Mouse (Mus musculus): ENCODE results near the gene Gm8453. TPM values are rescaled to one million over a fixed set of nuclear protein-coding genes. Genes with fewer than 3 reads are reported as not detected.
"Not testable (repeated sequence)": the region's sequence is repeated elsewhere in the genome, so short reads cannot be mapped to it uniquely, and the experiment has no call there.

The Gm8453 gene
- not detected for polyA plus RNA-seq (2017; shearing (Covaris generic))

DNA sequence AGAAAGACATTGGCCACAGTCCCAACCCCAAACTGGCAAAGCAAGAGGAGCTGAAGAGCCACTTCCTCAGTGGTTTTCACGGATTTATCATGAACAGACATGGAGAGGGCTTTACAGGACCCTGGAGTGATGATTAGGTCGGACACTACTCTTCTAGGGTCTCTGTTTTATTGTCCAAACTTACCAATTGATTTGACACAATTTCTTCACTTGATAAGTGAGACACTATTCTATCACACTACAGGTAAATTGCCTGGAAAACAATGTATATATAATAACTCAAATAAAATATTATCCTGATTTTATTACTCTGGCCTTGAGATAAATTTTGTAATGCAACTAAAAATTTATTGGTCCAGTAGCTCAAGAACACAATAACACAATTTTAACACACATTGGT is at the start of gene Gm8453:
Gene Gm8453, minus strand, starts transcription at position 101 of the 400 bp plus-strand sequence.
- ATAC-seq, result not testable (repeated sequence)

DNA sequence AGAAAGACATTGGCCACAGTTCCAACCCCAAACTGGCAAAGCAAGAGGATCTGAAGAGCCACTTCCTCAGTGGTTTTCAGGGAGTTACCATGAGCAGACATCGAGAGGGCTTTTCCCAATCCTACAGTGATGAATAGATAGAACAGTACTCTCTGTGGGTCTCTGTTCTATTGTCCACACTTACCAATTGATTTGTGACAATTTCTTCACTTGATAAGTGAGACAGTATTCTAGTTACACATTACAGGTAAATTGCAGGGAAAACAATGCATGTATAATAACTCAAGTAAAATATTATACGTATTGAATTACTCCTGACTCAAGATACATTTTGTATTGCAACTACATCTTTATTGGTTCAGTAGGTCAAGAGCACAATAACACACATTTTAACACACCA is 28.1 kb downstream of the Gm8453 start, which contains the start of gene Gm8653:
Gene Gm8653, minus strand, starts transcription at position 101 of the 400 bp plus-strand sequence.
- not testable (repeated sequence) for ATAC-seq

DNA sequence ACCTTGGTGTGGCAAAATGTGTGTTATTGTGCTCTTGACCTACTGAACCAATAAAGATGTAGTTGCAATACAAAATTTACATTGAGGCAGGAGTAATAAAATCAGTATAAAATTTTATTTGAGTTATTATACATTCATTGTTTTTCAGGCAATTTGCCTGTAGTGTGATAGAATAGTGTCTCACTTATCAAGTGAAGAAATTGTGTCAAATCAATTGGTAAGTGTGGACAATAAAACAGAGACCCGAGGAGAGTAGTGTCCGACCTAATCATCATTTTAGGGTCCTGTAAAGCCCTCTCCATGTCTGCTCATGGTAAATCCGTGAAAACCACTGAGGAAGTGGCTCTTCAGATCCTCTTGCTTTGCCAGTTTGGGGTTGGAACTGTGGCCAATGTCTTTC is 40.2 kb downstream of the Gm8453 start, which contains the start of gene Vmn1r143:
Gene Vmn1r143, plus strand, starts transcription at position 301 of the 400 bp plus-strand sequence.
- ATAC-seq, result not testable (repeated sequence)

Other genes with a start within 250 kb of the Gm8453 start
- not detected for gene Vmn1r137, start 234.9 kb downstream of the Gm8453 start, polyA plus RNA-seq (2017; shearing (Covaris generic))
- not detected for gene Vmn1r138, start 200.6 kb downstream of the Gm8453 start, polyA plus RNA-seq (2017; shearing (Covaris generic))
- gene Gm6176, start 173.2 kb downstream of the Gm8453 start, polyA plus RNA-seq (2017; shearing (Covaris generic)), result not detected
- gene Vmn1r139, start 160.4 kb downstream of the Gm8453 start, polyA plus RNA-seq (2017; shearing (Covaris generic)), result not detected
- gene Gm16451, start 111.2 kb downstream of the Gm8453 start, polyA plus RNA-seq (2017; shearing (Covaris generic)), result not detected
- not detected for gene Gm10666, start 94.7 kb downstream of the Gm8453 start, polyA plus RNA-seq (2017; shearing (Covaris generic))
- not detected for gene Vmn1r142, start 65.4 kb downstream of the Gm8453 start, polyA plus RNA-seq (2017; shearing (Covaris generic))
- not detected for gene Vmn1r143, start 40.1 kb downstream of the Gm8453 start, polyA plus RNA-seq (2017; shearing (Covaris generic))
- gene Gm8653, start 28.2 kb downstream of the Gm8453 start, polyA plus RNA-seq (2017; shearing (Covaris generic)), result not detected
- not detected for gene Gm4187, start 100.2 kb upstream of the Gm8453 start, polyA plus RNA-seq (2017; shearing (Covaris generic))
- not detected for gene Gm8660, start 141.6 kb upstream of the Gm8453 start, polyA plus RNA-seq (2017; shearing (Covaris generic))
- gene Vmn1r148, start 184.1 kb upstream of the Gm8453 start, polyA plus RNA-seq (2017; shearing (Covaris generic)), result not detected
- not detected for gene Vmn1r149, start 208.7 kb upstream of the Gm8453 start, polyA plus RNA-seq (2017; shearing (Covaris generic))
- not detected for gene Gm10665, start 234.6 kb upstream of the Gm8453 start, polyA plus RNA-seq (2017; shearing (Covaris generic))

Measured in CD4-positive, CD25-positive, alpha-beta regulatory T cell, adult 4 months (primary cell).